Mouse (Mus musculus) forebrain, postnatal 0 days (tissue): ENCODE measurements around the gene Crebl2. TPM values are rescaled to one million over a fixed set of nuclear protein-coding genes. Genes with fewer than 3 reads are reported as not detected.

Experiments used
- ATAC-seq: fragments of 200-750 bp; cut with Nextera tagmentation; 2 replicates; pipeline ENCODE4 v1.8.0; 2017; ENCODE audit warnings: mild to moderate bottlenecking, moderate library complexity
- DNase-seq: peaks from one replicate; pipeline ENCODE4 v3.0.0-alpha.2; 2015
- H3K27ac ChIP-seq: fragments of 300-500 bp; sonication (generic); 2 replicates; pipeline ENCODE4 v1.5.1; 2014; ENCODE audit warnings: low read depth, mild to moderate bottlenecking, antibody characterized with exemption, low read length, moderate library complexity, mixed read lengths
- H3K27me3 ChIP-seq: fragments of 300-500 bp; sonication (generic); 2 replicates; pipeline ENCODE4 v1.6.1; 2014; ENCODE audit warnings: mild to moderate bottlenecking, low read length, mixed read lengths; ENCODE audit not compliant: insufficient read depth
- H3K36me3 ChIP-seq: fragments of 300-500 bp; sonication (generic); 2 replicates; pipeline ENCODE4 v1.6.1; 2014; ENCODE audit warnings: mild to moderate bottlenecking, moderate library complexity; ENCODE audit not compliant: insufficient read depth
- H3K4me1 ChIP-seq: fragments of 300-500 bp; sonication (generic); 2 replicates; pipeline ENCODE4 v1.6.1; 2014; ENCODE audit warnings: antibody characterized with exemption; ENCODE audit not compliant: insufficient read depth
- H3K4me2 ChIP-seq: fragments of 300-500 bp; sonication (generic); 2 replicates; pipeline ENCODE4 v1.6.1; 2014; ENCODE audit warnings: low read depth, mild to moderate bottlenecking, moderate library complexity
- H3K4me3 ChIP-seq: fragments of 300-500 bp; sonication (generic); 2 replicates; pipeline ENCODE4 v1.5.1; 2014; ENCODE audit warnings: low read depth, low read length, mixed read lengths
- H3K9ac ChIP-seq: fragments of 300-500 bp; sonication (generic); 2 replicates; pipeline ENCODE4 v1.6.1; 2014; ENCODE audit warnings: mild to moderate bottlenecking
- H3K9me3 ChIP-seq: fragments of 300-500 bp; sonication (generic); 2 replicates; pipeline ENCODE4 v1.6.1; 2016; ENCODE audit warnings: low read length
- CTCF ChIP-seq: sonication (generic); IDR thresholded peaks from 2 replicates; pipeline ENCODE4 v1.5.1; 2016; ENCODE audit warnings: antibody characterized with exemption, control low read depth, low read depth
- WGBS: fragments of 180-500 bp; shearing (Covaris S2); extraction: QIAGEN DNeasy Blood & Tissue Kit; methylation state at CpG from one replicate; pipeline ENCODE4 v1.1.7; 2014; 5-methylcytosine and 5-hydroxymethylcytosine counted together
- polyA plus RNA-seq: library from polyadenylated mRNA; unstranded; fragments of >200 nt; fragmentation: Nextera tagmentation; extraction: Ambion mirVana; gene quantifications from 2 replicates; pipeline ENCODE4 v1.2.1, GENCODE M21; 2015
- total RNA-seq: library from RNA; depleted of rRNA; stranded (reverse); fragments of >200 nt; gene quantifications from 2 replicates; pipeline ENCODE4 v1.2.3, GENCODE M21; 2014

Crebl2 gene
- total and polyA plus RNA-seq, 2 experiments from 2014 or later: 2.6 to 7.9 TPM

DNA sequence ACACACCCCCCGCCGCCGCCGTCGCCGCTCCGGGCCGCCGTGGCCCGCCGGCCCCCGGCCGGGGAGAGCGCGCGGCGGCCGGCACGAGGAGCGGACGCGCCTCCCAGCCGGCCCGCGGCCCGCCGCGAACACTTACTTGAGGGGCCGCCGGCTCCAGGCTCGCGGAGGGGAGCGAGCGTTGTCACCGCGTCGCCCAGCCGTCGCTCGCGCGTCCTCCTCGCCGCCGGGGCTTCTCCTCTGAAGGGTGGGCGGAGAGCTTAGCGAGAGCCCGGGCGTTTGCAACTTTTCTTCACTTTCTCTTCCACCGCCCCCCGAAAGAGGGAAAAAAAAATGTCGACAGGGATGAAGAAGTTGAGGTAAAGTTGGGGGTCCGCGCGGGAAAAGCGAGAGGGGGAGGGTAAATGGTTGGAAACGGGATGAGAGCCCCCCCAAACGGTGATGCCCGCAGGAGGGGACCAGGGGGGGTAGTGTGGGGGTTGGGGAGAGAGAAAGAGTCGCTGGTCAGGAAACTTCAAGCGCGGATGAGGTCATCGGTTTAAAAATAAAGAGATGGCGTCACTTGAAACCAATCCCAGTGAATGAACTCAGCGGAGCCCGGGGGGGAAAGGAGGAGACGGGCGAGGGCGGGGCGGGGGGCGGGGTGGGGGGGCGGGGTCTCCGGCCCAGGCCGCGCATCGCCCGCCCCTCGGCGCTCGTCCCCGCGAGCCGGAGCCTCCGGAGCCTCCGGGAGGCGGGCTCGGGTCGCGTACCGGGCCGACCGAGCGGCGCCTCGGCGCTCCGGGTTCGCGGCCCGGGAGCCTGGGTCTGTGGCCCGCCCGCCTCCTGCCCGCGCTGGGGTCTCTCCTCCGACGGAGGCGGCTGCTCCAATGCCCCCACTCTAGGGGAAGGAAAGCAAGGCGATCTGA is 37.6 kb upstream of the Crebl2 start, which contains the start of gene Dusp16:
Gene Dusp16 (minus strand): TSS at position 485 of the 905 bp plus-strand sequence.
- H3K4me3 ChIP-seq: peak within 1 kb of the TSS; percentile 76
- H3K9ac ChIP-seq: peak within 1 kb of the TSS; percentile 65
- H3K4me1 ChIP-seq: no peaks in the 10 kb centered on the region
- peak; percentile 88 for ATAC-seq
- no peak for TF ChIP-seq CTCF
- H3K27ac ChIP-seq: peak within 1 kb of the TSS; percentile 80
- WGBS: 3% methylated on average over 87 of the region's 108 CpGs
- H3K36me3 ChIP-seq: no peaks in the 10 kb centered on the region
- peak within 1 kb of the TSS; percentile 83 for H3K4me2 ChIP-seq
- H3K27me3 ChIP-seq: no peaks in the 10 kb centered on the region
- H3K9me3 ChIP-seq: no peaks in the 10 kb centered on the region
- DNase-seq: peak; percentile 88

DNA sequence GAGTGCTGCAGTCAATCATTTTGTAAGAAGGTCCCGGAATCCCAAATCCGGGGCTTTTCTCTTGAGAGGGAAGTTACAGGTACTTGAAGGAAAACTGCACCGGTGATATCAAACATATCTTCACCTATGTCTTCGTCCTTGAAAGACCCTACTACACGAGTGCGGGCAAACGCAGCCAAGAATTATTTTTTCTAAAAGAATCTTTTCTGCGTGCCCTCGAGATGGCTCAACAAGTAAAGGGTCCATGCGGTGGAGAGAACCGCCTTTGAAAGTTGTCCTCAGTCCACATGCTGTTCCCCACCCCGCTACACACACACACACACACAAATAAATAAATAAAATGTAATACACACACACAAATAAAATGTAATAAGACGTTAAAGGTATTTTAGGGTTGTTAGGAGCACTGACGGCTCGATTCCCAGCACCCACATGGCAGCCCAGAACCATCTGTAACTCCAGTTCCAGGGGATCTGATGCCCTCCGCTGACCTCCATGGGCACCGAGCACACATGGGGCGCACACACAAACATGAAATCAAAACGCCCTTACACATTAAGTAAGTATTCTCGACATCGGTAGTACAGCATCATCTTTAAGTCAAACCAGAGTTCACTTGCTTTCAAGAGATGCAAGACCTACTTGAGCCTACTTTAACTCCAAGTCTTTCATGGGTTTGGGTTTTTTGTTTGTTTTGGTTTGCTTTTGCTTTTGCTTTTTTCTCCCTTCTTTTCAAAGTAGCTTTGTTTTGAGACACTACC is 36.7 kb upstream of the Crebl2 start:
- no peak for TF ChIP-seq CTCF
- DNase-seq (no peak), ATAC-seq (peak; percentile 7; the same call in 1 of the 2 replicates)
- Histone ChIP-seq H3K27ac (peak overlapping the region; percentile 62), H3K9me3 (no peaks in the 10 kb centered on the region), H3K36me3 (no peaks in the 10 kb centered on the region), H3K4me2 (peak overlapping the region; percentile 83), H3K4me3 (peak overlapping the region; percentile 76), H3K27me3 (no peaks in the 10 kb centered on the region), H3K9ac (peak overlapping the region; percentile 65), H3K4me1 (no peaks in the 10 kb centered on the region)
- 46% methylated on average over 21 of the region's 21 CpGs for WGBS

DNA sequence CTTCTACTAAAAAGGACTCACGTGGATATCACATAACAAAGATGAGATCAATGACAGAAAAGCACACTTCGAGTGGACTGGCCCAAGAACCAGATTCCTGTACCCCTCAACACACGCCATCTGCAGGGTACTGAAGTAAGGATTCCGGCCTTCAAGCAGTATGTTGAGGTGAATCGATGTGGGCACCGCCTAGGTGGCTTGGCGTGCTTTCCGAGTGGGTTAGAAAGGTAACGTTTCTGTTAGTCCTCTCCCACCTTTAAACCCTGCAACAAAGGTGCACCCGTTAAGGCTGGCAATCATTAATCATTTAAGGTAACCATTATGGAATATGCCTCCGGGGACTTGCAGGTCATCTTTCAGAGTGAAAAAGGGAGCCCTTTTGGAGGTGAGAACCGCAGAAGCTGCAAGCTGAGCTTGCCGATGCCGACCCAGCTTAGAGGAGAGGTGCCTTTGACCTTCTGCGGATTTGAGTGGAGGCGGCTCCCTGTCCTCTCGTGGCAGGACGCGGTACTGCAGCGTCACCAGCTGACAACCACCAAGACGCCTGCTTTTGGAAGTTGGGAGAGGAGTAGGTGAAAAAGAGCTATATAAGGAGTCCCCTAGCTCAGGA is 35.9 kb upstream of the Crebl2 start:
- Histone ChIP-seq H3K4me3 (peak overlapping the region; percentile 11; the same call in 1 of the 2 replicates), H3K9ac (0 out of 2 replicates have a peak overlapping the region, but pooled peaks have one; percentile 10), H3K36me3 (no peaks in the 10 kb centered on the region), H3K4me2 (peak overlapping the region; percentile 36; the same call in 1 of the 2 replicates), H3K27ac (no peak overlapping the region), H3K27me3 (no peaks in the 10 kb centered on the region), H3K4me1 (no peaks in the 10 kb centered on the region), H3K9me3 (no peaks in the 10 kb centered on the region)
- 14% methylated on average over 21 of the region's 21 CpGs for WGBS
- DNase-seq (peak; percentile 76), ATAC-seq (0 out of 2 replicates have a peak, but pooled peaks have one; percentile 14)
- peak; percentile 88 for TF ChIP-seq CTCF

DNA sequence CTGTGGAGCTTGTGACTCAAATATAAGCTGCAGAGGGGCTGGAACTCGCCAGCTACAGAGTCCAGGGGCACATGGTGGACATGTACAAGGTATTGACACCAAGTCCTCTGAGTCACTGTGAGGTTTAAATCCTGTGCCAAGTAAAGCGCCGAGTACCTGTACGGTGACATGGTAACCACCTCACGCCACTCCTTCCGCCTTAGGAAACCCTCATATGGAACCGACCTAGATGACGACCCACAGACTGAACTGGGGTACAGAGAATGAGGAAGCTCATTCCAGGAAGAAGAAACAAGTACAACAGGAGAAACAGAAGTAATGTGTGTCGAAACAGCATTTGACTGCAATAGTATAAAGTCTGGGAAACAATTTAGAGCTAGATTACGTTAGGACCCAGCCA is 33.7 kb upstream of the Crebl2 start:
- H3K36me3 ChIP-seq: no peaks in the 10 kb centered on the region
- H3K27me3 ChIP-seq: no peaks in the 10 kb centered on the region
- no peak overlapping the region for H3K9ac ChIP-seq
- whole genome bisulfite sequencing: 87% methylated on average over 10 of the region's 10 CpGs
- H3K4me1 ChIP-seq: no peaks in the 10 kb centered on the region
- no peak overlapping the region for H3K4me3 ChIP-seq
- ATAC-seq (no peak), DNase-seq (no peak)
- no peak for TF ChIP-seq CTCF
- no peak overlapping the region for H3K4me2 ChIP-seq
- no peaks in the 10 kb centered on the region for H3K9me3 ChIP-seq
- no peak overlapping the region for H3K27ac ChIP-seq

DNA sequence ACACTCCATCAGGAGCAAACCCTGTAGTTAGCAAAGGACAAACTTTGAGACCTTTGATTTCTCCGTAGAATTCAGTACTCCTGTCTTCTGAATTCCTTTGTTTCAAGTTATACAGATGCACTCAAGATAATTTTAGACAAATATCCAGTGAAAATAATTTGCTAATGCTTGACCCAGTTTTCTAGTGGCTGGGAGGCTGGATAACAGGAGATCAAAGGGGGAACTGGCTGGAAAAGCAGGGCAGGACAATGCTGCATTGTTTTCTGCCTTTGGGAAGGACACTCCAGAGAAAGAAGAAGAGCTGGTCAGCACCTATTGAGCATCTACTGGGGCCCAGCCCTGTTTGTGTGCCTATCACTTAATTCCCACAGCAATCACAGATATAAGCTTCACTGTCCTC is 28.5 kb upstream of the Crebl2 start:
- no peak overlapping the region for H3K4me3 ChIP-seq
- WGBS: 63% methylated on average over 1 of the region's 1 CpGs
- H3K36me3 ChIP-seq: no peaks in the 10 kb centered on the region
- no peaks in the 10 kb centered on the region for H3K27me3 ChIP-seq
- H3K4me1 ChIP-seq: no peaks in the 10 kb centered on the region
- no peak for TF ChIP-seq CTCF
- no peak overlapping the region for H3K9ac ChIP-seq
- ATAC-seq (no peak), DNase-seq (no peak)
- H3K4me2 ChIP-seq: no peak overlapping the region
- no peaks in the 10 kb centered on the region for H3K9me3 ChIP-seq
- no peak overlapping the region for H3K27ac ChIP-seq

- no peak for TF ChIP-seq CTCF
- DNase-seq: no peak
- Histone ChIP-seq H3K27ac (no peak overlapping the region), H3K4me3 (no peak overlapping the region), H3K9me3 (no peaks in the 10 kb centered on the region), H3K9ac (no peak overlapping the region), H3K4me2 (no peak overlapping the region), H3K27me3 (no peaks in the 10 kb centered on the region), H3K4me1 (no peaks in the 10 kb centered on the region), H3K36me3 (no peaks in the 10 kb centered on the region)
- ATAC-seq: no peak
- 83% methylated on average over 9 of the region's 9 CpGs for WGBS
Observed at GRCm38 (mm10) chr6:134802641-134803043, 27.3 kb upstream of the Crebl2 start.
